Mouse (Mus musculus): ENCODE measurements around the gene Selenok.

Gene Selenok

DNA sequence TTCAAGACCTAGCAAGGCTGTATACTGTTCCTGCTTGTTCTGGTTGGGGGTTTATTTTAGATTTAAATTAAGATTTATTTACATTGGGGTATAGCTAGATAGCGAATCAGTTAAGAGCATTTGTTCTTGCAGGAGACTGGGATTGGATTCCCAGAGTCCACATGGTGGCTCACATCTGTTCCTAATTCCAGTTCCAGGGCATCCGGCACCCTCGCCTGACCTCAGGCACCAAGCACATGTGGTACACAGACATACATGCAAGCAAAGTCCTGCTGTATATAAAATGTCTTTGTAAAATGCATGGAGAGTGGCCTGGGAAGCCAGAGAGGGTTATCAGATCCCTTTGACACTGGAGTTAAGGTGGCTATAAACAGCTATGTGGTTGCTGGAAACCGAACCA is 26.9 kb downstream of the Selenok start:
- DNase-seq (ENCODE audit: low read depth, low spot score): no peak

DNA sequence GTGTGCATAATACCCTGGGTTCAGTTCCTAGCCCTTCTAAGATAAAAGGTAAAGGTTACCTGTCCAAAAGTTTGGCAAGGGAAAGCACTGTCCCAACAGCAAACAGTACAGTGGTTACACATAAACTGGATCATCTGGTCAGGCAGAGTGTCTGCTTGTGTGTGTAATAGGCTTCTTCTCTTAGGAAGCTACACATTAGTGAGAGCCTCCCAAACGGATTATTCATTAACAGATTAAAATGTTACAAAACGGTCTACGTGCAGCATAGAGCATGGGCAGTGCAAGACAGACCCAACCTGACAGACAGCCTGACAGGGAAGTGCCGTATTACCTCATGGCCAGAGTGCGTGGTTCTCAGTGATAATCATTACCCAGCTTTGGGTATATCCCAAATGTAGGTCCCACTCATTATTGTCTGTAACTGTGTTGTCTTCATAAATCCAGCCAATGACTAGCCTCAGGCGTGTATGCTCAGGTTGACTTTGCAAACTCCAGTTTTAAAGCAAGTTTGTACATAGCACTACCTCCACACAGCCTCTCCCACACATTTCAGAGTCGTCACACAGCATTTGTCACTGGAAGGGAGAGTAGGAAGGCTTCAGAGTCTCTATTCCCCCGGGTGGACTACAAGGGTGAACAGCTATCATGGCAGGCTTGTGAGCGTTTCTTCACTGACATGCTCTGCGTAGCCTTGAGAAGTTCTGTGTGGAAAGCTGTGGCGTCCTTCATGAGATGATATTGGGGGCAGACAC is 28.1 kb downstream of the Selenok start:
- DNase-seq (ENCODE audit: low read depth, low spot score): no peak

DNA sequence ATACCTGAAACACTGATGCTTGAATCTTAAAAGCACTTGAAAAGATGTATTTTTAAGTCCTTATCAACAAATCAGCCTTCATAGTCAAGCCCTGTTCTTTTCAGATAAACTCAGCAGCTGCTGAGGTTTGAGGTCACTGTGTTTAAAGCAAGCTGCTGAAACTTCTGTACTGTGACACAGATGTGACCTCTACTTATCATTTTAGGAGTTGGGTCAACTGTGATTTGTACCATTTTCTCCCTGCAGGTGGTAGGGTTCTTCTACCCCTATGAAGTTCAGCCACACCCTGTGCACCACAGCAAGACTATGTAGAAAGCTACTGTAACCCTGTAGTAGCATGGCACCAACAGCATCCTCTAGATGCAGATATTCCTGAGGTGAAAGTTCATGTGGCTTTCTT is 29.2 kb downstream of the Selenok start:
- DNase-seq (ENCODE audit: low read depth, low spot score): no peak

GRCm38 (mm10) chr14:29998747-29999474 is 30.8 kb downstream of the Selenok start:
- no peak for DNase-seq (ENCODE audit: low read depth, low spot score)

GRCm38 (mm10) chr14:29999475-29999811 is 31.3 kb downstream of the Selenok start:
- no peak for DNase-seq (ENCODE audit: low read depth, low spot score)

GRCm38 (mm10) chr14:30008733-30009575 is 40.8 kb downstream of the Selenok start, which contains the start of the genes Il17rb and Chdh:
TSS of gene Il17rb (minus strand) at chr14:30008896.
TSS of gene Chdh (plus strand) at chr14:30009023.
- DNase-seq (ENCODE audit: low read depth, low spot score): no peak

- DNase-seq (ENCODE audit: low read depth, low spot score): no peak
Measured at GRCm38 (mm10) chr14:30009864-30010560, 41.9 kb downstream of the Selenok start.

DNA sequence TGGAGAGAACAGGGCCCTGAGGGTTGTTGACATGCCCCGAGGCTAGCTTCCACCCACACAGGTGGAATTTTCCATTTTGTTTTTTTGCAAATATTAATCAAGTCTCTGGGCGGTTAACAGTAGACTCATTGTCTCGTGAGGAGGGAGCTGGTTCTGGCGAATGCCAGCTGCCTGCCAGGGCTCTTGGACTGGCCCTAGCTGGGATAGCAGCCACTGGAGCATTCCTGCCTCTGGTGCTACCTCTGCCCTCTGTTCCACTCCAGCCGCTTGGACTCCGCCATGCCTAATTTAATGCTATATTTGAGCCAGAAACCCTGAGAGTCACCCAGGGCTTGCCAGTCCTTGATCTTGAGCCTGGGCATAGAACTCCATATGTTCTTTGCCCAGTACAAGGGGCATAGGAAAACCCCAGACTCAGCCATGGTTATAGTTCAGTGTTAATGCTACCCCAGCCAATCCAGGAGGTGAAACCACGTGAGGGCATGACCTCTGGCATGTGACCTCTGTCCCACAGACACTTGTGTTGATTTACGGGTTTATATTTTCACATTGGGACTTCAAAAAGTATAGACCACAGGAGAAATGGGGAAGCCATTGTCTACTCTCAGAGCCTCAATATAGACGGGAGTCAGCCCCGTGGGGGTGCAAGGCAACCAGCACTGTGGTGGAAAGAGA is 43.9 kb downstream of the Selenok start:
- DNase-seq (ENCODE audit: low read depth, low spot score): no peak

DNA sequence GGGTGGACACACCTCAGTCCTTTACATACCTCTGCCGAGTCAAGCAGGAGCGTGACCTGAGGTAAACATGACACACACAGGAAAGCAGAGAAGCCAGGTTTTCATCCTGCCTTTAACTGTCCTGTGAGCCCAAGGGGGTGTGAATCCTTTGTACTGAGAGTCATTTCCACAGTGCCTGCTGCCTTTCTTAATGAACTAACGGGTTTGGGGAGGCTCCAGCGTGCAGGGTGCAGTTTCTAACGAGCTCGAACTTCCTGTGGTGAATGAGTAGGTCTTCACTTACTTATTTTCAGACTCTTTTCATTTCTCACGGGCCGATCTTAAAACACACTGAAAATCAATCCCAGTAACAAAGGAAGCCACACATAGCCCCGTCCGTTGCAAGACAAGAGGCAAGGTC is 46.4 kb downstream of the Selenok start:
- no peak for DNase-seq (ENCODE audit: low read depth, low spot score)

DNA sequence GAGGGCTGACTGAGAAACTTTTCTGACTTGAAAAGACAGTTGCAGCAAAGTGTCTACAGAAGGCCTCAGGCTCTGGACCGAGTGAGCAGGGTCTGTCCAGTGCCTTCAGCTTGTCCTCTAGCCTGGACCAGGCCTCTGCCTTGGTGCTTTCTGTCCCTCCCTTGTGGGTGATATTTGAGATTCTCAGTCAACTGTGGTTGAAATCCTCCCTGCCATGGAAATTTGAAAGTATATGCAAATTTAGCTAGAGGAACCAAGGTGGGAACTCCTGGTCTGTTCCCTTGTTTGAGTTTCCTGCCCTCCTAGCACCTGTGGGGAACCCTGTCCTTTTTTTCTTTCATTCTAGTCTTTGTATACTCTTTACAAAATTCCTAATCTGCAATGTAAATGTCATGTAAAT is 46.9 kb downstream of the Selenok start:
- no peak for DNase-seq (ENCODE audit: low read depth, low spot score)

DNA sequence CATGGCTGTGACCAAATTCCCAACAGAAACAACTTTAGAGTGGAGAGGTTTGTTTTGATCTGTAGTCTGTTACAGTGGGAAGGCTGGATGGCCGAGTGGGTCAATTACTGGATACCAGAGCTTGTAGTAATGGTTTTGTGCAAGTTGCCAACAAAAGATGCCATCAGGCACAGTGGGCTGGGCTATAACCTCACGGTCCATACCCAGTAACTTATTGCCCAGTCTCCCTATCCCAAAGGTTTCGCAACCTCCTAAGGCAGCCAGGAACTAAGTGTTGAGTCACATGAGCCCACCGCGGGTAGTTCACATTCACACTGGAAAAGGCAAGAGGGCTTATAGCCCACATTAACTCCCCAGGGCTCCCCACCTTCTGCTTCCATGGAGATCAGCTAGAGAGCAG is 48.6 kb downstream of the Selenok start:
- DNase-seq (ENCODE audit: low read depth, low spot score): no peak

DNA sequence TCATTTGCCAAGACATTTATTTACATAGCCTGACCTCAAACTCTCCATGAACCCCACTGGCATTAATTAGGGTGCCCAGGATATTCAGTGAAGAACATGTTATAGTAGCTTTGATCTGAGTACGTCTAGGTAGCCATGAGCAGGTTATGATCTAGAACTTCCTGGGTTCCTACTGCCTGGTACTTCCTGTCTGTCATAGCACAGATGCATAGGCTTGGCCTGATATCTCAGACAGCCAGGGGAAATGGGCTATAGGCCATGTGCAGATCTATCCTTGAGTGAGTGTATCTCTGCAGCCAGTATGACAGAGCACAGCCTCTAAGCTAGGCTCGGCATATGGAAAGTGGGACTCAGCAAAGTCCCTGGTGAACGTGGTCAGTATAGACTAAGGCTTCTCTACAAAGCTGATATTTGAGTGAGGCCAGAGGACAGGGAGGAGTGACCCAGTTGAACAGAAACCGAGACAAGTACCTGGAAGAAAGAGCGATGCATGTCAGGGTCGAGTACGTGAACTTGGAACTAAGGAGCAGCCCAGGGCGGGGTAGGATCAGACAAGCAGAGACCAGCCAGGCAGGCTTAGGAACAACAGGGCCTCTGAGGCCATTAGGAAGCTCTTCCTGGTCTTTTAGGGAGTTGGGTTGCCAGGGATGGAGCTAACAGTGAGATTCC is 49.8 kb downstream of the Selenok start:
- DNase-seq (ENCODE audit: low read depth, low spot score): no peak

DNA sequence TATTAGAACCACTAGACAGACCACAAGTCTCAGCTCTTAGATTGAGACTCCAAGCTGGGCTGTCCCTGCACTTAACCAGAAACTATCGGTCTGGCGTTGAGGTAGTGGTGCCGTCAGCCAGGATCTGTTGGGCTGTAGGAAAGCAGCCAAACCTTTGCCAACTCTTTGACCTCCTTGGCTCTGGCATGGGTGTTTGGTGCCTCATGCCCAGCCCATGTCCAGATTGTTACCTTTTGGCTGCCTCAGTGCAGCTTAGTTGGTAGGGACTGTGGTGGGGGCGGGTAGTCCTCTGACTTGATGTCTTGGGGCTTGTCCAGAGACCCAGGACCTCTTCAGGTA is 50.3 kb downstream of the Selenok start:
- DNase-seq (ENCODE audit: low read depth, low spot score): no peak

- DNase-seq (ENCODE audit: low read depth, low spot score): no peak
Measured at GRCm38 (mm10) chr14:30018846-30019245, 50.7 kb downstream of the Selenok start.

DNA sequence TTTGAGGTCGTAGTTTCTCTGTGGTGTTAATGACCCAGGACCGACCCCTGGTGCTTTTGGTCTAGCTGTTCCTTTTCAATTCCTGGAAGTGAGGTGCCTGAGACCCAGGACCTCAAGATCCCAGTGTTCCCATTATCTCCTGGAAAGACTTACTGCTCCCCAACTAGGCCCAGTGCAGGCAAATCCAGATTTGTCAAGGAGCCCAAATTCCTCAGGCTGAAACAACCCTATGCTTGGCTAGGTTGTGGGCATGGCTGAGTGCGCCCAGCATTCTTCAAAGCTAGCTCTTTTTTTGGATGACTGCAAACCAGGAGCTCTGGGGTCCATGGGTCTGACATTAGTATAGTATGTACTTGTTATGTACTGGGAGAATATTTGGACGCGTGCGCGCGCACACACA is 51.3 kb downstream of the Selenok start:
- no peak for DNase-seq (ENCODE audit: low read depth, low spot score)

- no peak for DNase-seq (ENCODE audit: low read depth, low spot score)
Measured at GRCm38 (mm10) chr14:30019792-30020575, 51.9 kb downstream of the Selenok start.

- no peak for DNase-seq (ENCODE audit: low read depth, low spot score)
Measured at GRCm38 (mm10) chr14:30022471-30022870, 54.4 kb downstream of the Selenok start.

DNA sequence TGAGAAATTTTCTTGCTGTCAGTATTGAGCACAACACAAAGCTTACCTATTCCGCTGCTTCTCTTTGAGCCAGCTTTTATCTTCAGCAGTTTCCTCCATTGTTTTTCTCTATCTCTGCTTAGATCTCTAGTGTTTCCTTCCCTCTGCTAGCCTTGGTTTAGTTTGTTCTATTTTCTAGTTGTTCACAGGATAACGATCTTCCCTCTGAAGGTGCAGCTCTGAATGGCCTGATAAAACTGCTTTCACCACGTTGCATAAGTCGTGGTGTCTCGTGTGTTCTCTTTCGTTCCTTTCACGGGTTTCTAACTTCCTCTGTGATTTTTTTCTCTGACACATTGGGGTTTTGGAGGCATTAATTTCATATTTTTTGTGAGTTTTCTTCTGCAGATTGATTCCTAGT is 56.3 kb downstream of the Selenok start:
- no peak for DNase-seq (ENCODE audit: low read depth, low spot score)
